Mouse (Mus musculus) G1E (cell line): ENCODE measurements at regions not wholly inside any gene's neighbourhood (a gene's known extent, or its start where the extent isn't known, plus 50 kb on each side); places are given as distances from the start of the nearest gene placed in this dataset.

Experiments used
- CTCF ChIP-seq: IDR thresholded peaks from 2 replicates; pipeline ENCODE4 v1.5.1; 2012; ENCODE audit warnings: low read depth, low read length, inconsistent platforms, mixed read lengths
- GATA1 ChIP-seq: IDR thresholded peaks from 2 replicates; pipeline ENCODE4 v1.6.1; 2012; ENCODE audit warnings: borderline replicate concordance, low read length, inconsistent platforms, mixed read lengths
- GATA2 ChIP-seq: IDR thresholded peaks from 2 replicates; pipeline ENCODE4 v1.6.1; 2012; ENCODE audit warnings: low read depth, low read length, inconsistent platforms, borderline replicate concordance
- POLR2AphosphoS5 ChIP-seq: IDR thresholded peaks from 2 replicates; pipeline ENCODE4 v1.6.1; 2012; ENCODE audit warnings: low read depth, low read length, inconsistent platforms; ENCODE audit not compliant: insufficient replicate concordance
- TAL1 ChIP-seq: conservative IDR thresholded peaks from 2 replicates; pipeline ENCODE4 v1.6.1; 2012; ENCODE audit warnings: low read depth, low read length, inconsistent platforms, mixed read lengths

DNA sequence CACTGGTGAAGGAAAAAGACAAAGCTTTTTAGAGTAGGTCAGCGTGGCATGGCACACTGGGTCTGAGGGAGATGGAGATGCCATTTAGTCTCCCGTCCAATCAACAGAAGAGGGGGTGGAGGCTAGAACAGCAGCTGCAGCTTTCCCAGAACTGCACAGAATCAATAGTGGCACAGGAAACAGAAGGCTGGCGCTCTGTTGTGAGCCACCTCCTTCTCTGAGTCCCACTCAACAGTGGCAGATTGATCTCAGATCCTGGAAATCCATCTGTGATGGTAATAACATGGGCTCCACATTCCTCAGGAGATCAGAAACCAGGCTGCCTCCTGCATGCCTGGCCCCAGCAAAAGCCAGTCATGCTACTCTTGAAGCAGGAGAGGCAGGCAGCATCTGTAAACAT lies 480.9 kb upstream of the Klhl29 start:
- TF ChIP-seq CTCF (no peak), GATA1 (no peak), POLR2AphosphoS5 (no peak), TAL1 (no peak), GATA2 (no peak)
